Mouse (Mus musculus) hindbrain, postnatal 0 days (tissue): ENCODE measurements at regions not wholly inside any gene's neighbourhood (a gene's known extent, or its start where the extent isn't known, plus 50 kb on each side); places are given as distances from the start of the nearest gene placed in this dataset.

Experiments
- ATAC-seq: fragments of 200-750 bp; cut with Nextera tagmentation; 2 replicates; pipeline ENCODE4 v1.8.0; 2017; ENCODE audit warnings: mild to moderate bottlenecking, moderate TSS enrichment, moderate library complexity
- DNase-seq: peaks from one replicate; pipeline ENCODE4 v3.0.0-alpha.2; 2015; ENCODE audit warnings: low spot score
- H3K27ac ChIP-seq: fragments of 300-500 bp; sonication (generic); 2 replicates; pipeline ENCODE4 v1.5.1; 2014; ENCODE audit warnings: mild to moderate bottlenecking
- H3K27me3 ChIP-seq: fragments of 300-500 bp; sonication (generic); 2 replicates; pipeline ENCODE4 v1.6.1; 2014; ENCODE audit warnings: low read length, mixed read lengths; ENCODE audit not compliant: insufficient read depth
- H3K36me3 ChIP-seq: fragments of 300-500 bp; sonication (generic); 2 replicates; pipeline ENCODE4 v1.6.1; 2014; ENCODE audit warnings: low read length, mixed read lengths; ENCODE audit not compliant: insufficient read depth
- H3K4me1 ChIP-seq: fragments of 300-500 bp; sonication (generic); 2 replicates; pipeline ENCODE4 v1.6.1; 2014; ENCODE audit warnings: antibody characterized with exemption, low read length, mixed read lengths; ENCODE audit not compliant: insufficient read depth
- H3K4me2 ChIP-seq: fragments of 300-500 bp; sonication (generic); 2 replicates; pipeline ENCODE4 v1.6.1; 2014; ENCODE audit warnings: low read depth, mild to moderate bottlenecking, low read length, moderate library complexity, mixed read lengths
- H3K4me3 ChIP-seq: fragments of 300-500 bp; sonication (generic); 2 replicates; pipeline ENCODE4 v1.5.1; 2014; ENCODE audit warnings: low read length
- H3K9ac ChIP-seq: fragments of 300-500 bp; sonication (generic); replicated peaks from 2 replicates; pipeline ENCODE4 v1.6.1; 2014; ENCODE audit warnings: mild to moderate bottlenecking, low read length, moderate library complexity, mixed read lengths
- H3K9me3 ChIP-seq: fragments of 300-500 bp; sonication (generic); 2 replicates; pipeline ENCODE4 v1.6.1; 2016; ENCODE audit warnings: low read length, mixed read lengths
- CTCF ChIP-seq: IDR thresholded peaks from 2 replicates; pipeline ENCODE4 v1.5.1; 2016; ENCODE audit warnings: antibody characterized with exemption, control low read depth, low read depth
- WGBS: fragments of 180-500 bp; shearing (Covaris S2); extraction: QIAGEN DNeasy Blood & Tissue Kit; methylation state at CpG from one replicate; pipeline ENCODE4 v1.1.7; 2014; 5-methylcytosine and 5-hydroxymethylcytosine counted together

DNA sequence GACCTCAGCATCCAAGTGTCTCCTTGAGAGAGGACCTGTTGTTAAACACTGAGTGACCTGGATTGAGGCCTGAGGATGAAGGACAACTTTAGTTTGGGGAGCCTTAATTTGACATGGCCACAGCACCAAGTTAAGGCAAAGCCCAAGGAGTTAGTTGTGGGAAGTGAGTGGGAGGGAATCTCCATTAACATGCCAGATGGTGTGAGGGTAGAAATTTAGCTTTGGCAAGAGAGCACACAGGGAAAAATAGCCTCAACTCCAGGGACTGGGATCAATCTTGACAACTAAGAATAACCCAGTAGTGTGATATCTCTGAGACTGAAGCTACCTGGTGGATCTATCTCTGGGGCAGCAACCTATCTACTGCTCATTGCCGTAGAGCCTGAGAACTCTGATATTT, 105.4 kb downstream of the Ahr start:
- no peak overlapping the region for H3K4me3 ChIP-seq
- TF ChIP-seq CTCF, result no peak
- H3K4me1 ChIP-seq, result no peaks in the 10 kb centered on the region
- WGBS, result 100% methylated on average over 1 of the region's 1 CpGs
- no peaks in the 10 kb centered on the region for H3K27me3 ChIP-seq
- H3K4me2 ChIP-seq, result no peak overlapping the region
- H3K36me3 ChIP-seq, result no peaks in the 10 kb centered on the region
- DNase-seq (no peak), ATAC-seq (no peak)
- no peak overlapping the region for H3K27ac ChIP-seq
- no peak overlapping the region for H3K9ac ChIP-seq
- H3K9me3 ChIP-seq, result no peaks in the 10 kb centered on the region

DNA sequence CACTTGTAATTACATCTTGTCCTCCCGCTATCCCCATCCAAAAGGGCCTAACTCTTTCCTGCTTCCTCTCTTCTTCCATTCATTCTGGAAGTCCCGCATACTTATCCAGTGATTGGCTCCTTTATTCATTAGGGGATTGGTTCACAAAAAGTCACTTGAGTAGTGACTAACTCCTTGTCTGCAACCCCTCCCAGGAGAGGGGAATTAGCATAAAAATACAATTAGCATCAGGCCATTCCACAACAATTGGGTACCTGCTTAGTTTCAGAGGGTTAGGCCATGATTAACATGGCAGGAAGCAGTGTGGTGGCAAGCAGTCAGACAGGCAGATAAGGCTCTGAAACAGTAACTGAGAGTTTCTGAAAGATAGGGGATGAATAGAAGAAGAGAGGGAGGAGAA, 115.6 kb downstream of the Ahr start:
- ATAC-seq (no peak), DNase-seq (no peak)
- no peaks in the 10 kb centered on the region for H3K4me1 ChIP-seq
- WGBS, result 63% methylated on average over 2 of the region's 2 CpGs
- no peaks in the 10 kb centered on the region for H3K27me3 ChIP-seq
- no peak overlapping the region for H3K27ac ChIP-seq
- no peak for TF ChIP-seq CTCF
- no peaks in the 10 kb centered on the region for H3K36me3 ChIP-seq
- H3K4me3 ChIP-seq, result no peak overlapping the region
- no peak overlapping the region for H3K9ac ChIP-seq
- H3K9me3 ChIP-seq, result no peaks in the 10 kb centered on the region
- H3K4me2 ChIP-seq, result no peak overlapping the region

DNA sequence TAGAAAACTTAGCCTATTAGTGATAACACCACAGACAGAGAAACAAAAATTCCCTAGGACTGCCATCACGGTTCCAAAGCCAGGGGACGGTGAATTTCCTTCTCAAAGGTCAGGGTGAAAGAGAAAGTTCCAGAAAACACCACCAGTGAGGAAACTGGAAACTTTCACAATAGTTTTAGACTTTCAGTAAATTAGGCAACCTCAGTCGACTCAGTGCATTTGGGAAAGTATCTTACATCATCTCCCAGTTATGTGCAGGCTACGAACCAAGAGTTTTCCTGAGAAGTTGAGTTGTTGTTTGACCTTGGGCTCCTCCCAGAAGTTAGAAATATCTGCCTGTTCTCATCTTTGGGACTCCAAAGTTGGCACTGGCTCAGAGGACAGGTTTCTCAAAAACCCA, 116.9 kb downstream of the Ahr start:
- no peak for TF ChIP-seq CTCF
- H3K27ac ChIP-seq, result no peak overlapping the region
- H3K4me3 ChIP-seq, result no peak overlapping the region
- no peaks in the 10 kb centered on the region for H3K27me3 ChIP-seq
- no peaks in the 10 kb centered on the region for H3K9me3 ChIP-seq
- no peaks in the 10 kb centered on the region for H3K4me1 ChIP-seq
- no peaks in the 10 kb centered on the region for H3K36me3 ChIP-seq
- 82% methylated on average over 4 of the region's 4 CpGs for WGBS
- H3K4me2 ChIP-seq, result no peak overlapping the region
- H3K9ac ChIP-seq, result no peak overlapping the region
- DNase-seq, result no peak
- no peak for ATAC-seq

DNA sequence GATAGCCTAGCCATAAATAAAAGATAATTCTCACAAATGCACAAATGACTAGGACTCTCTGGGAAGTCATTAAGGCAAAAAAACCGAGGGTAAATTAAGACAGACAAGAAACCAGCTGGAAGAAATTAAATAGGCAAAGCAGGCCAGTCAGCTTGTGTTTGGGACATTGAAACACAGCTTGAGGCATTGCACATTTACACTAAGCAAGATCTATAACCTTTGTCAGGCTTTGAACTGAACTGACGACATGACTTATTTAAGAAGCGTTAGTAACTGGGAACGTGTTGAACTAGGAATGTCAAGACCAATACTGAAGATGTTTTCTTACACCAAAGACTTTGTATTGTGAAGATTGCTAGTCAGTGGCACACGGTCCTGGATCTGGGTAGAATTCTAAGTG, 118.3 kb downstream of the Ahr start:
- no peak overlapping the region for H3K9ac ChIP-seq
- 40% methylated on average over 5 of the region's 5 CpGs for WGBS
- DNase-seq (no peak), ATAC-seq (no peak)
- no peak overlapping the region for H3K4me2 ChIP-seq
- no peak for TF ChIP-seq CTCF
- no peaks in the 10 kb centered on the region for H3K27me3 ChIP-seq
- no peaks in the 10 kb centered on the region for H3K36me3 ChIP-seq
- H3K4me3 ChIP-seq, result no peak overlapping the region
- H3K4me1 ChIP-seq, result no peaks in the 10 kb centered on the region
- no peak overlapping the region for H3K27ac ChIP-seq
- H3K9me3 ChIP-seq, result no peaks in the 10 kb centered on the region

DNA sequence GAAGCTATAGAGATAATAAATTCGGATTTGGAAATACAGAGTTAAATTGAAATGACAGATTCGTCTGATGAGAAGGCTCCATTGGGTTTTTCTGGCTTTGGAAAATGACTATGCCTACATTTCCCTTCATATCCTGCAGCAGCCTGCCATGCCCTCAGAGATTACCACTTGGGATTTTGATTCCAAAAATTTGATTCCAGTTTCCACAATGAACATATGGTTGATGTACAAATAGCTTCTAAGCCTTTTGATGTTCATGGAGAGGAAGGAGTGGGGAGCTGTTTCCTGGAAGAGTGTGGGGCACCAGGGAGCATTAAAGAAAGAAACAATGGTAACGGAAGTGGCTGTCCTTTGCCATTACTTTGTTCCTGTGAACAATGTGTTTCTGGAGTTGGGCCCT, 122.1 kb downstream of the Ahr start:
- no peak overlapping the region for H3K9ac ChIP-seq
- H3K4me1 ChIP-seq, result no peaks in the 10 kb centered on the region
- ATAC-seq (no peak), DNase-seq (no peak)
- no peak overlapping the region for H3K4me3 ChIP-seq
- no peaks in the 10 kb centered on the region for H3K27me3 ChIP-seq
- no peaks in the 10 kb centered on the region for H3K9me3 ChIP-seq
- no peak for TF ChIP-seq CTCF
- H3K4me2 ChIP-seq, result no peak overlapping the region
- no peak overlapping the region for H3K27ac ChIP-seq
- H3K36me3 ChIP-seq, result no peaks in the 10 kb centered on the region
- WGBS, result 61% methylated on average over 3 of the region's 3 CpGs

DNA sequence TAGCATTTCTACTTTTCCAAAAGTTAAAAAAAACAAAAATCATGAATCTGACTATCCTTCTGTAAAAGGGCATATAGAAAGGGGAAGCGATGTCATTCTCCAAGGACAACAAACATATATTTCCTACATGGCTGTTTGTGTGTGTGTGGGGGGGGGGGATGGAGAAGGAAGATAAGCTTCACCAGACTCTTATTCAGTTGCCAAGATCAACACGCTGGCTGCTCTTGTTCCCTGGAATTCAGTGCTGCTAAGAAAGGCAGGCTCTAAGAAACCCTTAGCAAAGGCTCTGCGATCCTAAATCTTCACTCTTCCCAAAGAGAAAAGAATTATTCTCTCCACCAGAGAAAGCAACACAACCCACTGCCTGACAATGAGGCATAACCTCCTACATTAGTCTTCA, 126.4 kb downstream of the Ahr start:
- H3K27me3 ChIP-seq, result no peaks in the 10 kb centered on the region
- no peak for TF ChIP-seq CTCF
- ATAC-seq (no peak), DNase-seq (no peak)
- WGBS, result 70% methylated on average over 3 of the region's 3 CpGs
- H3K9me3 ChIP-seq, result no peaks in the 10 kb centered on the region
- no peak overlapping the region for H3K9ac ChIP-seq
- no peaks in the 10 kb centered on the region for H3K36me3 ChIP-seq
- no peak overlapping the region for H3K4me2 ChIP-seq
- no peak overlapping the region for H3K27ac ChIP-seq
- H3K4me1 ChIP-seq, result no peaks in the 10 kb centered on the region
- no peak overlapping the region for H3K4me3 ChIP-seq

DNA sequence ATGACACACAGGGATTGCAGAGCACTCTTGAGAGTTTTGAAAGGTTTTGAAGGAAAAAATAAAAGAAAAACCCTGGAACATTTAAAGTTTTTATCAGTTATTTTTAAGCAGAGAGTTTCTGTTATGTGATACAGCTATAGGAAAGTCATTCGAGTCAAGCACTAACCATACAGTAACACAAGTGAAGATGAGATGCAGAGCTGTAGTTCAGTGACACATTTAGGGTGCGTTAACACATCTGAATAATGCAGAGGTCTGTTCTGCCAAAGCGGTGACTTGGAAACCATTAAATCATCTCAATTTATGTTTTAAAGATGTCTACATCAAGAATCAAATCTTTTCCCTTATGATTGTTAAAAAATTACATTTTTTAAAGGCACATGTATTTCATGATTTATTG, 126.8 kb downstream of the Ahr start:
- no peak for DNase-seq
- H3K4me2 ChIP-seq, result no peak overlapping the region
- H3K4me1 ChIP-seq, result no peaks in the 10 kb centered on the region
- H3K27ac ChIP-seq, result no peak overlapping the region
- no peak for TF ChIP-seq CTCF
- no peaks in the 10 kb centered on the region for H3K9me3 ChIP-seq
- no peaks in the 10 kb centered on the region for H3K27me3 ChIP-seq
- H3K9ac ChIP-seq, result no peak overlapping the region
- no peak overlapping the region for H3K4me3 ChIP-seq
- WGBS, result 91% methylated on average over 3 of the region's 3 CpGs
- no peaks in the 10 kb centered on the region for H3K36me3 ChIP-seq
- no peak for ATAC-seq

DNA sequence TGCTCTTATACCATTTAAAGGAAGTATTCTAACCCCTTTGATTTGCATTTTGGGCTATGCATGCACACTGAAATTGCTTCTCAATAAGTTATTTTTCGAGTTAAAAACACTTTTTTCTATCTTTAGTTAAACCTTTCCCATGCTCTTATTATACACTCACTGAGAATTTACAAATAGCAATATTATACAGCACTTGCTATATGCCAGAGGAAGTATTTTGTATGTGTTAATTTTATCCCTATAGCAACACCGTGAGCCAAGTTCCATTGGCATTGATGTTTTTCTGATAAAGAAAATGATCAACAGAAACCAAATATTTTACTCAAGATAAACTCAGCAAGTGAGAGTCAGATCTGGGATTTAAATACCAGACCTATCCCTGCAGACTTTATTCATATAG, 133.0 kb downstream of the Ahr start:
- no peak for DNase-seq
- TF ChIP-seq CTCF, result no peak
- no peak overlapping the region for H3K4me2 ChIP-seq
- no peaks in the 10 kb centered on the region for H3K36me3 ChIP-seq
- 68% methylated on average over 2 of the region's 2 CpGs for WGBS
- no peak for ATAC-seq
- H3K27me3 ChIP-seq, result no peaks in the 10 kb centered on the region
- no peak overlapping the region for H3K27ac ChIP-seq
- no peak overlapping the region for H3K4me3 ChIP-seq
- no peak overlapping the region for H3K9ac ChIP-seq
- no peaks in the 10 kb centered on the region for H3K9me3 ChIP-seq
- H3K4me1 ChIP-seq, result no peaks in the 10 kb centered on the region
